Mouse (Mus musculus) right cerebral cortex, postnatal 4 days (tissue): Measurements from ENCODE around the gene Coq10a.

ENCODE experiments used
- DNase-seq: peaks from one replicate; pipeline ENCODE4 v3.0.0-alpha.2; 2022

The Coq10a gene

DNA sequence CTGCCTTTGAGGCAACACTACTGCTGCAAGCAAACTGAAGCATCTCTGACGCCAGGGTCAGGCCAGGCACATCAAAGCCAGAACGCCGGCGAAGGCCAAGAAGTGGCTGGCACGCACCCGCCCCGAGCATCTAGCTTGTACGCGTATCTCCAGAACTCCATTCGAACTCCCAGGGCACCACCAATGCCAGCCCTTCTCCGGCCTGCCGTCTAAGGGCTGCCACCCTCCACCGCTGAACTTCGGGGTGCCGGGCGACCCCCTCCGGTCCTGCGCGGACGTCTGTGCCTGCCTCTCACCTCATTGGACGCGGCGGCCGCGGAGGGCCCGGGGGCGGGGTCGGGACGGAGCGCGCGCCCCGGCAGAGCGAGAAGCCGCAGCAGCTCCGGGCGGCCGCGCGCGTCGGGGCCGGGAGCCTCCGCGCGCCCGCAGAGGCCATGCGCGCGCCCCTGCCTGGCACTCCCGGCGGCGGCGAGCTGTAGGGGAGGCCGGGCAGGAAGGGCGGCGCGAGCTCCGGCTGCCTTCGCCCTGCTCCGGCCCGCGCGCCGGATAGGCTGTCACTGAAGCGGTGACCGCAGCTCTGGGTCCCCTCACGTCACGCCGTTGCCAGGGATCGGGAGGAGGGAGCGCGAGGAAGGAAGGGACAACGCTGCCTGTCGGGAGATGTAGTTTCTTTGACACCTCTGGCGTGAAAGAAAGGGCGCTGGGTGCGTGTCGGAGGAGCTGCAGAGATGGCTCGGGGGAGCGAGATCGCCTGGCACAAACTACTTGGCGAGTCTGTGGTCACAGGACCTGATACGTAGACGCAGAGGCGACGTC is at the start of gene Coq10a:
Gene Coq10a (minus strand): TSS at position 596 of the 816 bp plus-strand sequence.
- DNase-seq = peak; percentile 81

DNA sequence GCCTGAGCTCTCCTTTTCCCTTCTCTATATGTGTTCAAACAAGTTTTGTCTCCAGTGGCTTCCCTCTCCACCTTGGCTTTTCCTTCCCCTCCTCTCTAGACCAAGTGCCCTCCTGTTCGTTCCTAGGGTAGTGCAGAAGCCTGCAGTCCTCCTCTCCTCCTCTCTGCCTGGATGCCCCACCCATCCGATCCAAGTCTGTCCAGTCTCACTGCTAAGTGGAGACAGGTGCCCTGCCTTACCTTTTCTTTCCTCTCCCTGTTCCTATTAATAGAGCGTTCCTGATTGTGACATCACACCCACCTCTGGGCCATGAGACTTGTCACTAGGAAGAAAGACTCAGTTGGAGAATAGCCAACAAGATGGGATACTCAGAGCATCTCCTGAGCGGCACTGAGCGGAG is 46.1 kb upstream of the Coq10a start:
- no peak for DNase-seq

DNA sequence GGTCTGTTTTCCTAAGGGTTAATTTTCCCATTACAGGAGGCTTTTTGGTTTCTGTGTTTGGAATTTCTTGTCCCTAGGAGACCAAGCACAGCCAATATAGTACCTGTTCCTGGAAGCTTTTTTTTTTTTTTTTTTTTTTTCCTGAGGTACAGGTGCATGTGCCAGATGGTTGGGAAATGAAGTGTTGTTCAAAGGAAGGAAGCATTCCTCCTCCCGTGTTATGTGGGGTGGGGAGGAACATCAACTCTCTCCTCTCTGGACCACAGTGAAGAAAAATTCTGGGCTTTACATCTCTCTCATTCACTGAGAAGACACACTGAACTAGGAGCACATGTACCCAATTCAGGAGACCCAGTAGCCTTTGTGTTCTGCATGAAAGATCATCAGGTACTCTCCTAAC is 44.3 kb upstream of the Coq10a start:
- no peak for DNase-seq

DNA sequence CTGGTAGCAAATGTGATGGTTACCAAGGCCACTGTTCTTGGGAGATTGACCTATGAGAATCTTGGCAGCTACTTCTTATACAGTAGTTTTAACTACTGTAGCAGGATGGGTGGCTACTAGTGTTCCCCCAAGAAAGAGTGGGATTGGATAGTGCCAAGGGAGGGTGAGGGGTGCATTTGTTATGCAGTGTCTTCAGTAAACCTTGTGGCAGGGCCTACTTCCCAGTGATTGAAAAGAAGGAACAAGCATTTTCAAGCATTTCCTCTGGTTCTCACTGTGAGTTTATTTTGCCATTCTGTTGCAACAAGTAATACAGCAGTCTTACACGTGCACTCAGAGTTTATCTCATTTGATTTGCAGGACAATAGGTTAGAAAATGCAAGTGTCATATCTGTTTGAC is 43.8 kb upstream of the Coq10a start:
- DNase-seq = no peak

DNA sequence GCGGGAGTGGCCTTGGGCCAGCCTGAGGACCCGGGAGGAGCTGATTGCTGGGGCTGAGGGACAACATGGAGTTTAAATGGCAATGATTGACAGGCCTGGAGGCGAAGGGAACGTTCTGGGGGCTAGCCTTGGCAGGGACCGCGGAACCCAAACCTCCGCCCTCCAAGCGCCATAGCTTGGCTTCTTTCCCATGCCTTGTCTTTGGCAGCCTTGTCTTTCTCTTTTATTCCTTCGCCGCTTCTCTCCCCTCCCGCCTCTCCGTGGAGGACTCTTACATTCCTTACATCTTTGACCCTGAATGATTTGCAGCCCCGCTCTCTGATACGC is 43.2 kb upstream of the Coq10a start:
- no peak for DNase-seq

DNA sequence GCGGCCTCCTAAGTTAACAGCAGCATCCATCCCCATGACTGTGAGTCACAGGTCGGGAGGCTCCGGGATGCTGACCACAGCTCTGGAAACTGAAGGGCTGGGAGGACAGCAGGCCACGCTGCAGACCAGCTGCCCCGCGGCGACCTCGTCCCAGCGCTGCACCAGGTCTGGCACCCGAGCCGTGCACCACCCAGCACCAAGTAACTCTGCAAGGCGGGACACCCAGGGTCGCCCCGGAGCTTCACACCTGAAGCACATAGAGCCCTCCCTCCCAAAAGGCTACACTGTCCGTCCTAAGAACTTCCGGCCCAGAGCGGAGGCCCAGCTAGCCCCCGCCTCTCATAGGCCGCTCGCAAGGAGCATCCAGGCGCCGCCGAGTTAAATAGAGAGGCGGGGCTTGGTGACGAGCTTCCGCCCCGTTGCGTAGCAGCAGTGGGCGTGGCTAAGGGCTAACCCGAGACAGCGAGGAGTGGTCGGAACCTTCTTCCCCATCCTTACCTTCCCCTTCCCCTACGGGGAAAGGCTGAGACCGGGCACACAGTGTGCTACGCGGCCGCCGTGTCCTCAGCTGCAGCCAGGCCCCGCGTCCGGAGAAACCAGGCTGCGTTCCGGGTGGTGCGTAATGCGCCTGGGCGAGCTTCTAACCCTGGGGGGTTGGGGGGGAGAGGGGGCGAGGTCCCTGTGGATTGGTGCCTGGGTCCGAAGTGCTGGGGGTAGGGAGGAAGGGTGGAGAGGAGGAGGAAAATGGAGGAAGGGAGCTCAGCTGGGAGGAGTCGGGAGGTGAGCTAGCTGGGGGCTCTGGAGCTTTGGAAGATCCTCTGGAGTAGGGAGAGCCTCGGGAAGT is 42.6 kb upstream of the Coq10a start, which contains the start of the genes Nabp2 and Rnf41:
Gene Nabp2 (minus strand): TSS at position 282 of the 844 bp plus-strand sequence.
Gene Rnf41 (plus strand): TSS at position 447 of the 844 bp plus-strand sequence.
- peak; percentile 94 for DNase-seq

DNA sequence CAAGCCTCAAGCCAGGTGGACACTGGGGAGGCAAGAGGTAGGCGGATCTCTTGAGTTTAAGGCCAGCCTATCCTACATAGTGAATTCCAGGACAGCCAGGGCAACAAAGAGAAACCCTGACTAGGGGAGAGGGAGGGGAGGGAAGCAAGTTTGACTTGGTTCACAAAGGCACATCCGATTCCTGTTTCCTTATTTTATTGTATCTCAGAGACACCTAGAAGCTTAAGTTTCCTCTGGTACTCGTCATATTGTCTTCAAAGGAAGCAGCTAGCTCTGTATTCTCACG is 41.7 kb upstream of the Coq10a start:
- no peak for DNase-seq

DNA sequence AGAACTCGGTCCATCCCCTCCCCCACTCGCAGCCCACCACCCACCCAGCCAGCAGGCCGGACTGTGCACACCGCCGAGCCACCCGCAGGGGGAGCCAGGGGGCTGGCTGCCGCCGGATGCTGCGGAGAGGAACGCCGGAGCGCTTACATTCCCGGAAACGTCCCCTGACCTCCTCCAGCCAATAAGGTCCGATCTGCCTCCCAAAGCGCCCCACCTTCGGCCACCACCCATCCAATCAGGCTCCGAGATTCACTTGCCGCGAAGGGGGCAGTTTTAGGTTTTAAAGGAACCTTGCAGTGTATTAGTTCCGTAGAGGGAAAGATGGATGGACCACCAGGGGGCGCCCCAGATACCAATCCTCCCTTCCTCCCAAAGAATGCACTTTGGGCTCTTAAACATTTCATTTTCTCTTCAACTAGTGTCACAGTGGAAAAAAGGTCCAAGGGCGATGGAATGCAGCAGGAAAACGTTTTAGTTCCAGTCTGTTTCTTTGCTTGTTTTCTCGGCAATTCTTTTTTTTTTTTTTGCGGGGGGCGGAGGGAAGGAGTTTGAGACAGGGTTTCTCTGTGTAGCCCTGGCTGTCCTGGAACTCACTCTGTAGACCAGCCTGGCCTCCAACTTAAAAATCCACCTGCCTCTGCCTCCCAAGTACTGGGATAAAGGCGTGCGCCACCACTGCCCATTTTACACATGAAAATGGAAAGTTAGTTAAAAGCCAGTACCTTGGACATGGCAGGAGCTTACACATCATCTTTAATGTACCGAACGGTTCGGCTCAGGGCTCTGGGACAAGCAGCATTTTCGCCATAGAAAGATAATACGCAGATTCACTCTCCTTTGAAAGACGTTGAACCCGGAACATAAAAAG is 41.1 kb upstream of the Coq10a start:
- DNase-seq = peak; percentile 99

DNA sequence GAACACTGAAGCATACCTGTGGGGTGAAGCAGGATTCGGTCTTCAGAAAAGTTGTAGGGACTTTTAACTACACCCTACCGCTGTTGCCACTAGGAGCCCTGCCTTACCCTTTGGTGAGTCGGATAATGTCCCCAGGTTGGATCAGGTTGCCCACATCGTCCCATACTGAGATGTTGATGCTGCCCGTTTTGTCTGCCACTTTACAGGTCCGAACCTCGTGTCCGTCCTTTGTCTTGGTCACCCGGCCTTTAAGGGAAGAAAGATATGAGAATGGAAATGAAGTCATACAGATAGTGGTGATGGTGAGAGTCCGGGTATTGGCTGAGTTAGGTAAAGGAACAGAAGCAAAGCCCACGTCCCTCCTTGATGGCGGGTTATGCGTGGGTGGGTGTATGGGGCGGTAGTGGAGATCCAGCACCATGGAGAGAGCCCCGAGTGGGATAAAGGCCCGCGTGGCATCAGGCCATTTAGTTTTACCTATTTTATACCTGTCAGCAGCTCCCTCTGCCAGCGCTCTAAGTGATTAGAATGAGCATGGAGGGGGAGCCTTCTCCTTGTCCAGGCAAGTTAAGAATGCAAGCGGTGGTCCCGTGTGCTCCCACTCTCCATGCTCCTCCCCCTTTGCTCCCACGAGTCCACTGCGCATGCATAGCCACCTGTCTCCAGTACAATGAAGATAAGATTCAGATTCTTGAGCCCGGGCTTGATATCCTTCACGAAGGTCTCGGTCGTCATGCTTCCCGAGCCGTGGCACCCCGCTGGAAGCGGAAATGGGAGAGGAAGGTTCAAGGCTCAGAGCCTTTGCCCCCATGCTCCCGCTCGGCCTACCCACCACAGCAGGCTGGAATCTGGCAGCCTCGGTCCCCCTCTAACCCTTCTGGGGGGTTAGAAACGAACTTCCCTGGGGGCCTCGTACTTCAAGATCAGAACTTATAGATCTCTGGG is 40.1 kb upstream of the Coq10a start:
- peak; percentile 49 for DNase-seq

DNA sequence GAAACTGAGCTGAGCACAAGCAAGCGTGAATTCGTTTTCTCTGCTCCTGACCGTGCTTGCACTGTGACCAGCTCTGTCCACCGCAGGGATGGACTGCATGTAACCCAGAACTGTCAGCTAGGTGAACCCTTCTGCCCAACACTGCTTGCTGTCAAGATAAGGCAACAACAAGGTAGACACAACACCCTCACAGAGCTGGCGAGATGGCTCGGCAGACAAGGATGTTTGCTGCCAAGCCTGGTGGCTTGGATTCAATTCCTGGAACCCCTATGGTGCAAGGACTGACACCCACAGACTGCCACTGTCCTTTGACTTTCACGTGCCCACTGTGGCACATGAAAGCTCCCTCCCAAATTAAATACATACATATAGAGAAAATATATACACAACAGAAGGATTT is 35.1 kb upstream of the Coq10a start:
- no peak for DNase-seq

DNA sequence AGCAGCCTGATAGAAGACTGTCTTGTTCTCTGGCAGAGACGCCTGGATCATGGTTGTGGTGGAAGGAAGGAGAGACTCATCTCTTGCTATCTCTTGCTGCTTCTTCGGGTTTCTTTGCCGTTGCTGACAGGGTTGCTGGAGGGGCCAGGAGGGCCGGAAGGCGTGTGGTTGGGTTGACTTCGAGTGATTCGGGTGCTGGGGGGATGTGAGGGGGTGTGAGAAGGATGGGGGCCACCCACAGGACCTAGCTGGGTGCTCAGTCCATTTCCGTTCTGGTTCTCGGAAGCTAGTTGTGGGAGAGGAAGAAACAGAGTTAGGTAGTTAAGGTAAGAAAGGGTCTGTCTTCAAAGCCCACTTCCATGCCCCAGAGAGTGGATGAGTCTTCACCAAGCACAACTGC is 32.8 kb upstream of the Coq10a start:
- DNase-seq = no peak

DNA sequence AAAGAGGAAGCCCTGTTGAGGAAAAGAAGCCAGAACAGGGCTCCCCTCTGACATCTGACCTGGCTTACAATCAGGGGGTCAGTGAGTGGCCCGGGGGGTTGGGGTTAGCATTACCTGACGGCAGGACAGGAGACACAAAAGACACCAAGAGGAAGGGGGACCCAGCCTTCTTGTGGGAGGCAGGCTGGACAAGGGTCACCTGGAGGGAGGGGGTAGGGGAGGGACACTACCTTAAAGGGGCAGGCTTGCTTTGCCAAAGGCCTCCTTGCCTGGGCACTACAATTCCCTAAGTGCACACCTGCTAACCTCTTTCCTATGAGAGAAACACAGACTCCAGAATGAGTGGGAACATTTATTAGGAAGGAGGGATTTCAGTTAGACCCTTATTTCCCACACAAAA is 32.3 kb upstream of the Coq10a start, which contains the start of gene Slc39a5:
Gene Slc39a5 (minus strand): TSS at position 174 of the 400 bp plus-strand sequence.
- DNase-seq = no peak

DNA sequence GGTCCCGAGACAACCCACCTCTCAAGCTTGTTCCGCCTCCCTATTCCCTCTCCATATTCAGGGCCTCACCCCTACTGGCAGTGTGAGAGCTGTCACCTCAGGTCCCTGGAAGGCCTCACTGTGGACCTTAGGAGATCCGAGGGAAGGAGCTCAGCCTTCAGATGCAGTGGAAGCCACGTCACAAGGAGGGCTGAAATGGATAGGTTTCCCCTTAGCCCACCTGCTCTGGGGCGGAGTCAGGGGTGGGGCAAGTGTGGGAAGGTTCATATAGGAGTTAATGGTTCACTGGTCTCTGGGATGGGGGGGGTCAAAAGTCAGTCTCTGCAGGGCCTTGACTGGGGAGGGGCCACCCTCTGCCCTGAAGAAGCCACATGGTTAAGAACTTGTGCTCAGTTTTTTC is 31.5 kb upstream of the Coq10a start:
- DNase-seq = no peak

DNA sequence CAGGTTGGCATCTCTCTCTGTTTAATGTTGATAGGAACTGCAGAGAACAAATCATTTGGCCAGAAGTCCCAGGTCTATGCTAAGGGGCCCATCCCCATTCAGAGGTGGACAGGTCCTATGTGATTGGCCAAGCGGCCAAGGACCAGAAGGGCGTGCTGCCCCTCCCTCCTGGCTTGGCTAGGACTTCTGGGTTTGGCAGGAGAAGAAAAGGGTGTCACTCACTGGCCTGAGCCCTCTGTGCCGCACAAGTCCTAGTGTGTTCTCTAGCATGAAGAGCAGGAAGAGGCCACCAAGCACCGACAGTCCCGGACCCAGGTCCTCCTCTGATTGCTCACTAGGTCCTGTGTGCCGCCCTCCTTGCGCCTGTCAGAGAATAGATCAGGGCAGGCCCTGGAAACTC is 28.7 kb upstream of the Coq10a start:
- no peak for DNase-seq

DNA sequence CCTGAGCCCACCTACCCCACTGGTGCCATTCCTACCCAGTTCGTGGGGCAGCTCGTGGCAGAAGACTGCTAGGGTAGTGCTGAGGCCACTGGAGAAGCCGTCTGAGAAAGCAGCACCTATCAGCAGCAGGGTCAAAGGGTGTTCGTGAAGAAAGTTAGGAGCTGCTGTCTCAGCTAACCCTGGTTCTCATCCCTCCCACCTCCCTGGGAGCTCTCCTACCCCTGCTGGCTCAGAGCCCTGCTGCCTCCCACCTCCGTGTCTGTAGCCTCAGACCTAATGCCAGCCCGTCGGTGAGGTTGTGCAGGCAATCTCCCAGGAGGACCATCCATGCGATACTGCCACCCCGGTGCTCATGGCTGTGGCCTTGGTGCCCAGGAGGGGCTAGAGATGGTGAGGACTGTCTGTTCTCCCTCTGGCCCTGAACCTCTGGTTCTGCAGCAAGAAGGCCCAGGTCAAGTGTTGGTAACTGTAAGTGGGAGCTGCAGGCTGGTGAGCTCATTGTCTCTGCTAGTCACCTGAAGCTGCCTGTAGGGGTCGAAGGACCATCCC is 28.0 kb upstream of the Coq10a start:
- no peak for DNase-seq

DNA sequence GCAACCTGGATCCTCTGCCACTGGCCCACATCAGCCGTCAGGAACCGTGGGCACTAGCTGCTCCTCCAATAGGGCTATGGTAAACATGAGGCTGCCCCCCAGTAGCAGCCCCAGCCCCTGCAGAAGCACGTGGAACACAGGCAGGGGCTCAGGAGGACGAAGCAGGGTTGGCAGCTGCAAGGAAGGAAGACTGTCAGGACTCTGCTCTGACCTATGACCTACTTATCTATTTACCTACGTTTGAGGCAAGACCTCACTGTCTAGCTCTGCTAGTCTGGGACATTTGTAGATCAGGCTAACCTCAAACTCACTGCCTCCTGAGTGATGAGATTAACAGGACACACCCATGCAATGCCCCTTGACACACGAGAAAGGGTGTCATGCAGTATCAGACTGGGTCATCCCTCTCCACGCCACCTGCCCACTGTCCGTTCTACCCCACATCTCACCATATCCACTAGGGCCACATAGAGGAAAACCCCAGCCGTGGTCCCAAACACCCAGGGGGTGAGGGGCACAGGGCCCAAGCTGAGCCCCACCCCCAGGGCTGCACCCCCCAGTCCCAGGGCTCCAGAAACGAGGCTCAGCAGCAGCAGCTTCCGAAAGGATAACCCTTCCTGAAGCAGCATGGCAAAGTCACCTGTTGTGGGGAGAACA is 27.3 kb upstream of the Coq10a start:
- no peak for DNase-seq

DNA sequence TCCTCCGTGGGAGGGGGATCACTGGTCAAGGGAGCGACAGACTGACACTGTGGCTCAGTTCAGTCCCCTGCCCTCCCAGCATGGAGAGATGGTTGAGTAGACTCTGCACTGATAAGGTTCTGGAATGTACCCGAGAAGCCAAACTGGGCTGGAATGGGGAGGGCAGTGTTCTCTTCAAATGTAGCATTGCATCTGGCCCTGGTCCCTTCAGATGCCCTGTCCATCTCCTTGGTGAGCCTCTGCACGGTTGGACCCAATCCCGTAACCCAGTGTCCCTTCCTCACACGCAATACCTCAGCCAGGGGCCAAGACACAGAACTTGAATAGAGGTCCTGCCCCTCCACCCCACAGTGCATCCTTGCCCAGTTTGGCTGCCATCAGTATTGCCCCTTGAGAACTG is 23.1 kb upstream of the Coq10a start:
- no peak for DNase-seq

DNA sequence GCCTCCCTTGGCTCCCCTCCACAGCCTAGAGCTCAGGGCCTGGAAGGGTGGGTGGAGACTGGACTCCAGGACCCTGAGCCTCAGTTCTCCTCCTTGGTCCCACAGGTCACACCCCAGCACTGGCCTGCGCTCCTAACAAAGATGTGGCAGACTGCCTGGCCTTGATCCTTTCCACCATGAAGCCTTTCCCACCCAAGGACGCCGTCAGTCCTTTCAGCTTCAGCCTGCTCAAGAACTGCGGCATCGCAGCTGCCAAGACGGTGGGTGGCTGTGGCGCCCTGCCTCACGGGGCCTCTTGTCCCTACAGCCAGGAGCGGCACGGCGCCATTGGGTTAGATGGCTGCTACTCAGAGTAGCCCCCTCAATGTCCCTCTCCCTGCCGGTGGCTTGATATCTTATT is 21.6 kb upstream of the Coq10a start:
- DNase-seq = no peak

DNA sequence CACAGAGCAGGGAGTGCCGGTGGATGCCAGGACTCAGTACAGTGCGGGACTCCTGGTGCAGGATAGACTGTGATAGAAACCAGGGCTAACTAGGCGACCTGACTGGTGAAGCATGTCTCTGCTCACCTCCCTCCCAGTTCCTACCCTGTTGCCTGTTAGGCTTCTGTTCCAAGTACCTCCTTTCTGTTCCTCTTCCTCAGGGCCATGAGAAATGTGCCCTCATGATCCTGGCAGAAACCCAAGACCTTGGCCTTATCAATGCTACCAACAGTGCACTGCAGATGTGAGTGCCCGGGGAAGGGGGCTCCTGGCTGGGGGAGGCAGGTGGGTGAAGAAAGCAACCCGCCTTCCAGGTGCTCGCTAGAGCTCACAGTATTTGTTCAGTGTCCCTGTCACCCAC is 20.8 kb upstream of the Coq10a start:
- no peak for DNase-seq

DNA sequence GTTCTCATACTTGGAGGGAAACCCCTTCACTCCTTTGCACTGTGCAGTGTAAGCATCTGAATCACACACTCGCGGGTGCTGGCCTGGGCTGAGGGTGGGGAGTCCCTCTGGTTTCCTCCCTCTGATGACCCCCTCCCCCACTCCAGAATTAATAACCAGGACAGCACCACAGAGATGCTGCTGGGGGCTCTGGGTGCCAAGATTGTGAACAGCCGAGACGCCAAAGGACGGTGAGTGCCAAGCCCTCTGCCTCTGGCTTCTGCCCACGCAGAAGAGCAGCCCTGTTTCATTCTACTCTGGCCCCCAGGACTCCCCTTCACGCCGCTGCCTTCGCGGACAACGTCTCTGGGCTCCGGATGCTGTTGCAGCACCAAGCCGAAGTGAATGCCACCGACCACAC is 20.1 kb upstream of the Coq10a start:
- DNase-seq = no peak

DNA sequence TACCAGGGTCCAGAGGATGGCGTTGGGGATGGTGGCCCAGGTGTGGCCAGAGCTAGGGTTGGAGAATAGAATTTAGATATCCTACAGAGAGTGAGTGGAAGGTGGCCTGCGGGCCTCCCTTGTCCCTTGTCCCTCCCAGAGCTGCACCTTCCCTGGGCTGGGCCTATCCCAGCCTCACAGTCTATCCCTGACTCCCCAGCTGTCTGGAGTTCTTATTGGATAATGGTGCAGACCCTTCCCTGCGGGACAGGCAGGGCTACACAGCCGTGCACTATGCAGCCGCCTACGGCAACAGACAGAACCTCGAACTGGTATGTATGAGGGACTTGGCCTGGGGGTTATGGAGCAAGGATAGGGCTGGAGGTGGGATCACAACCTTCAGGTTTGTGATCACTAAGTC is 17.1 kb upstream of the Coq10a start:
- no peak for DNase-seq
